Mouse (Mus musculus) B cell, adult 62 days (primary cell): ENCODE measurements around the gene Psmc6. TPM values are rescaled to one million over a fixed set of nuclear protein-coding genes. Genes with fewer than 3 reads are reported as not detected.

Source experiments
- total RNA-seq: library from RNA; stranded (reverse); gene quantifications from 4 replicates; pipeline ENCODE4 v1.2.4, GENCODE M21; 2023

The Psmc6 gene
- 83.3 to 107 TPM (median 94.0 TPM) in 4 replicates for total RNA-seq

GRCm38 (mm10) chr14:45329589-45330181, at the start of gene Psmc6:
Psmc6 (plus strand) TSS chr14:45329788.

GRCm38 (mm10) chr14:45318426-45319236, 11.0 kb upstream of the Psmc6 start, which contains the start of gene Ero1l:
Ero1l (minus strand) TSS chr14:45318771.

GRCm38 (mm10) chr14:45350931-45351859, 21.6 kb downstream of the Psmc6 start, which contains the start of gene Styx:
Styx (plus strand) TSS chr14:45351093.

Other genes starting within 250 kb of the Psmc6 start
- gene Gpr137c, start 110.1 kb upstream of the Psmc6 start, total RNA-seq: 59.2 to 76.3 TPM (median 64.3 TPM) in 4 replicates
- gene Txndc16, start 109.5 kb upstream of the Psmc6 start, total RNA-seq: 253 to 286 TPM (median 269 TPM) in 4 replicates
- 14.5 to 26.2 TPM (median 18.8 TPM) in 4 replicates for gene Ero1l, start 11.0 kb upstream of the Psmc6 start, total RNA-seq
- gene Styx, start 21.3 kb downstream of the Psmc6 start, total RNA-seq: 31.2 to 40.2 TPM (median 35.4 TPM) in 4 replicates
- gene Gnpnat1, start 75.1 kb downstream of the Psmc6 start, total RNA-seq: 10.5 to 16.4 TPM (median 14.4 TPM) in 4 replicates
- gene Fermt2, start 200.3 kb downstream of the Psmc6 start, total RNA-seq: not detected in 4 replicates